Mouse (Mus musculus): Measurements from ENCODE around the gene Etfdh. TPM values are rescaled to one million over a fixed set of nuclear protein-coding genes. Genes with fewer than 3 reads are reported as not detected.
"Not testable (repeated sequence)": the region's sequence is repeated elsewhere in the genome, so short reads cannot be mapped to it uniquely, and the experiment has no call there.

The Etfdh gene
- polyA plus RNA-seq, 1 experiment = 44.9 TPM

GRCm38 (mm10) chr3:79578164-79578563, 51.1 kb downstream of the Etfdh start:
- no peaks in the 10 kb centered on the region for H3K36me3 ChIP-seq (ENCODE audit: control insufficient read depth, insufficient read depth, low read length)
- DNase-seq (ENCODE audit: low read depth in 1 of 2, low spot score in 2 of 2) = no peak
- WGBS = 90% methylated on average over 6 of the region's 6 CpGs
- no peak overlapping the region for H3K4me3 ChIP-seq (ENCODE audit: extremely low read depth, insufficient read depth, insufficient read length)
- TF ChIP-seq CTCF (IDR thresholded peaks at IDR 0.05; ENCODE audit: extremely low read depth, insufficient read depth, insufficient read length, insufficient replicate concordance) (no peak), POLR2A (IDR thresholded peaks at IDR 0.05; ENCODE audit: low read depth, low read length) (no peak)
- no peak overlapping the region for H3K27ac ChIP-seq (ENCODE audit: insufficient read depth, low read length)
- H3K27me3 ChIP-seq (ENCODE audit: control insufficient read depth, insufficient read depth, low read length) = 0 out of 2 replicates have a peak, but pooled peaks cover 1% of the 10 kb centered on the region
- no peaks in the 10 kb centered on the region for H3K4me1 ChIP-seq (ENCODE audit: control insufficient read depth, insufficient read depth, insufficient read length)

GRCm38 (mm10) chr3:79577606-79578005, 51.7 kb downstream of the Etfdh start:
- Histone ChIP-seq H3K27me3 (ENCODE audit: control insufficient read depth, insufficient read depth, low read length) (0 out of 2 replicates have a peak, but pooled peaks cover 1% of the 10 kb centered on the region), H3K27ac (ENCODE audit: insufficient read depth, low read length) (no peak overlapping the region), H3K4me3 (ENCODE audit: extremely low read depth, insufficient read depth, insufficient read length) (no peak overlapping the region), H3K4me1 (ENCODE audit: control insufficient read depth, insufficient read depth, insufficient read length) (no peaks in the 10 kb centered on the region), H3K36me3 (ENCODE audit: control insufficient read depth, insufficient read depth, low read length) (no peaks in the 10 kb centered on the region)
- no peak for DNase-seq (ENCODE audit: low read depth in 1 of 2, low spot score in 2 of 2)
- 91% methylated on average over 6 of the region's 6 CpGs for WGBS
- TF ChIP-seq CTCF (IDR thresholded peaks at IDR 0.05; ENCODE audit: extremely low read depth, insufficient read depth, insufficient read length, insufficient replicate concordance) (no peak), POLR2A (IDR thresholded peaks at IDR 0.05; ENCODE audit: low read depth, low read length) (no peak)

GRCm38 (mm10) chr3:79576865-79577264, 52.4 kb downstream of the Etfdh start:
- WGBS = 66% methylated on average over 5 of the region's 5 CpGs
- Histone ChIP-seq H3K4me3 (ENCODE audit: extremely low read depth, insufficient read depth, insufficient read length) (no peak overlapping the region), H3K27me3 (ENCODE audit: control insufficient read depth, insufficient read depth, low read length) (0 out of 2 replicates have a peak, but pooled peaks cover 1% of the 10 kb centered on the region), H3K36me3 (ENCODE audit: control insufficient read depth, insufficient read depth, low read length) (no peaks in the 10 kb centered on the region), H3K27ac (ENCODE audit: insufficient read depth, low read length) (no peak overlapping the region), H3K4me1 (ENCODE audit: control insufficient read depth, insufficient read depth, insufficient read length) (no peaks in the 10 kb centered on the region; the same call in 1 of the 2 replicates)
- TF ChIP-seq CTCF (IDR thresholded peaks at IDR 0.05; ENCODE audit: extremely low read depth, insufficient read depth, insufficient read length, insufficient replicate concordance) = no peak
- no peak for TF ChIP-seq POLR2A (IDR thresholded peaks at IDR 0.05; ENCODE audit: low read depth, low read length)
- DNase-seq (ENCODE audit: low read depth in 1 of 2, low spot score in 2 of 2) = no peak

DNA sequence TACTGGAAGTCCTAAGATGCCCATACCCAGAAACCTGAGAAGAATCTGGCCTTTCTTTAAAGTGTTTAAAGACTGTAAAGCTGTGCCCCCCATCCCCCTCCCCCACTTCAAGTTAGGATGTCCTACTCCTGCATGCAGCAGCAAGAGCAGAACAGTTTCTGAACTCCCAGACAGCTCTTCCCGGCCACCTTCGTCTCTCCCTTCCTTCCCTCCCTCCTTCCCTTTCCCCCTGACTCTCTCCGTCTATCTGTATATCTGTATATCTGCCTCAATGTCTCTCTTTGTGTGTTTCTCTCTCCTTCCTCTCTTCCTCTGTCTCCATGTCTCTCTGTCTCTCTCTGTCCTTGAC, 52.9 kb downstream of the Etfdh start:
- Histone ChIP-seq H3K27ac (ENCODE audit: insufficient read depth, low read length) (no peak overlapping the region), H3K4me1 (ENCODE audit: control insufficient read depth, insufficient read depth, insufficient read length) (no peaks in the 10 kb centered on the region; the same call in 1 of the 2 replicates), H3K27me3 (ENCODE audit: control insufficient read depth, insufficient read depth, low read length) (0 out of 2 replicates have a peak, but pooled peaks cover 1% of the 10 kb centered on the region), H3K4me3 (ENCODE audit: extremely low read depth, insufficient read depth, insufficient read length) (no peak overlapping the region), H3K36me3 (ENCODE audit: control insufficient read depth, insufficient read depth, low read length) (no peaks in the 10 kb centered on the region)
- TF ChIP-seq POLR2A (IDR thresholded peaks at IDR 0.05; ENCODE audit: low read depth, low read length) = no peak
- TF ChIP-seq CTCF (IDR thresholded peaks at IDR 0.05; ENCODE audit: extremely low read depth, insufficient read depth, insufficient read length, insufficient replicate concordance) = no peak
- 55% methylated on average over 3 of the region's 3 CpGs for WGBS
- no peak for DNase-seq (ENCODE audit: low read depth in 1 of 2, low spot score in 2 of 2)

DNA sequence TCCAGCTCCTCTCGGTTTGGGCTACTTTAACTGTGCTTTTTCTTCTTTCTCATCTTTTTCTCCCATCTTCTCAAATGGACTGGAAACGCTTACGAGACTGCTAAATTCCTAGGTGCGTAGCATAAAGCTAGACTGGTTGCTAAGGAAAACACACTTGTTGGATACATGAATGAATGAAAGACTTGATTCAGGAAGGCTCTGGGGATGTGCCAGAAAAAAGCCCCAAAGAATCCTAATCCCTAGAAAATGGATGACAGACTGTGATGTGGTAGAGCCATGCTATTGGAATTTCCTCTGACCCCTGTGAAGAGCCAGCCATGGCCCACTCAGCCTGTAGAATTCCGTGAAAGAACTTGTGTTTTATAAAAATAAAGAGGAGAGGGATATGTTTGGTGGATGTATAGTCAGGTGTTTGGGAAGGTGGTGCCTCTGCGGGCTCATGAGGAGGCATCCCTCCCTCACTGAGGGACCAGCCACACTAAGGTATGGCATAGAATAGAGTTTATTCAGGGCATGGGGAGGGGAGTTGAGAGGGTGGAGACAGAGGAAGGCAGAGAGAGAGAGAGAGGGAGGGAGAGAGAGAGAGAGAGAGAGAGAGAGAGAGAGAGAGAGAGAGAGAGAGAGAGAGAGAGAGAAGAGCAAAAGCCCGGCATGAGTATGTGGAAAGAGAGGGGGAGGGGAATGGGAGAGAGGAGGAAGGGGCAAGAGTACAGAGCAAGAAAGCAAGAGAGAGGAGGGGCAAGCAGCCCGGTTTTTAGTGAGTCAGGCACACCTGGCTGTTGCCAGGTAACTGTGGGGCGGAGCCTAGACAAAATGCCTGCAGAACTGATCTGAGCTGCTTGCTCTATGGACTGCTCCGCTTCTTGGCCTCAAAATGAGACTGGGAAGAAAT, 53.5 kb downstream of the Etfdh start:
- no peak for DNase-seq (ENCODE audit: low read depth in 1 of 2, low spot score in 2 of 2)

GRCm38 (mm10) chr3:79574336-79574735, 55.0 kb downstream of the Etfdh start:
- no peak overlapping the region for H3K4me3 ChIP-seq (ENCODE audit: extremely low read depth, insufficient read depth, insufficient read length)
- WGBS = 87% methylated on average over 3 of the region's 3 CpGs
- H3K27ac ChIP-seq (ENCODE audit: insufficient read depth, low read length) = no peak overlapping the region

More for the DNA sequence above, 53.5 kb downstream of the Etfdh start:
- no peaks in the 10 kb centered on the region; the same call in 1 of the 2 replicates for H3K4me1 ChIP-seq (ENCODE audit: control insufficient read depth, insufficient read depth, insufficient read length)
- H3K27ac ChIP-seq (ENCODE audit: insufficient read depth, low read length) = no peak overlapping the region
- no peaks in the 10 kb centered on the region for H3K36me3 ChIP-seq (ENCODE audit: control insufficient read depth, insufficient read depth, low read length)
- WGBS = 74% methylated on average over 10 of the region's 10 CpGs
- TF ChIP-seq POLR2A (IDR thresholded peaks at IDR 0.05; ENCODE audit: low read depth, low read length) (no peak), CTCF (IDR thresholded peaks at IDR 0.05; ENCODE audit: extremely low read depth, insufficient read depth, insufficient read length, insufficient replicate concordance) (no peak)
- no peak overlapping the region for H3K4me3 ChIP-seq (ENCODE audit: extremely low read depth, insufficient read depth, insufficient read length)
- H3K27me3 ChIP-seq (ENCODE audit: control insufficient read depth, insufficient read depth, low read length) = 0 out of 2 replicates have a peak, but pooled peaks cover 3% of the 10 kb centered on the region

DNA sequence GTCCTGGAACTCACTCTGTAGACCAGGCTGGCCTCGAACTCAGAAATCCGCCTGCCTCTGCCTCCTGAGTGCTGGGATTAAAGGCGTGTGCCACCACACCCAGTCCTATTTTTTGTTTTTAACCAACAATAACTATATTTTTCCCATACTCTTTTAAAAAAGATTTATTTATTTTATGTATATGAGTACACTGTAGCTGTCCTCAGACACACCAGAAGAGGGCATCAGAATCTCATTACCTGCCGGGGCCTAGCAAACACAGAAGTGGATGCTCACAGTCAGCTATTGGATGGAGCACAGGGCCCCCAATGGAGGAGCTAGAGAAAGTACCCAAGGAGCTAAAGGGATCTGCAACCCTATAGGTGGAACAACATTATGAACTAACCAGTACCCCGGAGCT, 55.9 kb downstream of the Etfdh start:
- not testable (repeated sequence) for DNase-seq (ENCODE audit: low read depth in 1 of 2, low spot score in 2 of 2); H3K27ac ChIP-seq (ENCODE audit: insufficient read depth, low read length); H3K4me1 ChIP-seq (ENCODE audit: control insufficient read depth, insufficient read depth, insufficient read length); H3K27me3 ChIP-seq (ENCODE audit: control insufficient read depth, insufficient read depth, low read length); H3K4me3 ChIP-seq (ENCODE audit: extremely low read depth, insufficient read depth, insufficient read length); H3K36me3 ChIP-seq (ENCODE audit: control insufficient read depth, insufficient read depth, low read length)
- 89% methylated on average over 5 of the region's 5 CpGs for WGBS

More at GRCm38 (mm10) chr3:79574336-79574735, 55.0 kb downstream of the Etfdh start:
- 0 out of 2 replicates have a peak, but pooled peaks cover 3% of the 10 kb centered on the region for H3K27me3 ChIP-seq (ENCODE audit: control insufficient read depth, insufficient read depth, low read length)
- no peaks in the 10 kb centered on the region; the same call in 1 of the 2 replicates for H3K4me1 ChIP-seq (ENCODE audit: control insufficient read depth, insufficient read depth, insufficient read length)
- TF ChIP-seq CTCF (IDR thresholded peaks at IDR 0.05; ENCODE audit: extremely low read depth, insufficient read depth, insufficient read length, insufficient replicate concordance) (no peak), POLR2A (IDR thresholded peaks at IDR 0.05; ENCODE audit: low read depth, low read length) (no peak)
- DNase-seq (ENCODE audit: low read depth in 1 of 2, low spot score in 2 of 2) = no peak
- no peaks in the 10 kb centered on the region for H3K36me3 ChIP-seq (ENCODE audit: control insufficient read depth, insufficient read depth, low read length)

All from spleen, adult 2 months (tissue).